Mouse (Mus musculus): ENCODE data around the gene Ciz1.

DNA sequence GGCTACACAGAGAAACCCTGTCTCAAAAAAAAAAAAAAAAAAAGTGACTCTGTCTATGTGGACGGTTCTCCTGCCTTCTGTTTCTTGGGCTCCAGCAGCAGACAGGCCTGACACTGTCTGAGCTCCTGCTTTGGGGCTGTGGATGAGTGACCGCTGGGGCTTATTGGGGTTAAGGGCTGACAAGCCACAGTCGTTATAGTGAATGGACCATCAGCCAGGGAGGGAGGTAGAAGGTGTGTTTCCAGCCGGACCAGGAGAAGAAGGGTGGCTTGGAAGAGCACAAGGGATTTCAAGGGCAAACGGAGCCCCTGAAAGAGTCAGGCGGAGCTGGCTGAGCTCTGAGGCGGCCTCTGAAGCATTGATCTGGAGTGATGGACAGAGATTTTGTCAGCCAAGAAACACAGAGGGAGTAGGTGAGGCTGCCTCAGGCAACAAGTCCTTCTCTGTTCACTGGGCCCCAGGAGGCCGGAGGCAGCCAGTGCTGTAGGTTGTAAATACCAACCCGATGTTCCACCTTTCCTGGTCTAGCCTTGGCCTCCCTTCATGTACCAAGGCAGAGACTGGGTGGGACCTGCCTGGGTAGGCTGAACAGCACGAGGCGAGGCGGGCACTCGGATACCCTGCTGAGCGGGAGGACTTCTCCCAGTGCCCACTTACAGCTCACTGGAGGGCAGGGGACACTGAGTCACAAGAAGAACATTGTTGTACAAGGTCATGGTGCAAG, 7.4 kb upstream of the Ciz1 start:
- TF ChIP-seq POLR2A (IDR thresholded peaks at IDR 0.05; ENCODE audit: borderline replicate concordance, extremely low read depth, insufficient read depth, insufficient read length, poor library complexity, severe bottlenecking), result no peak
- TF ChIP-seq CTCF (IDR thresholded peaks at IDR 0.05; ENCODE audit: borderline replicate concordance, extremely low read depth, insufficient read depth, insufficient read length), result no peak

Data from brain, embryonic 14.5 days (tissue).